Mouse (Mus musculus): ENCODE data around the gene Vmn2r50. TPM values are rescaled to one million over a fixed set of nuclear protein-coding genes. Genes with fewer than 3 reads are reported as not detected.
"Not testable (repeated sequence)": the region's sequence is repeated elsewhere in the genome, so short reads cannot be mapped to it uniquely, and the experiment has no call there.

Gene Vmn2r50
- polyA plus RNA-seq (2015; fragmentation: Nextera tagmentation; extraction: Ambion mirVana): not detected in 2 replicates

GRCm38 (mm10) chr7:10053196-10053595 lies at the start of gene Vmn2r50:
Gene Vmn2r50 (minus strand): TSS chr7:10053296.
- not testable (repeated sequence) for H3K4me3 ChIP-seq; H3K27ac ChIP-seq; H3K4me2 ChIP-seq; H3K36me3 ChIP-seq (replicated peaks); H3K9ac ChIP-seq; H3K9me3 ChIP-seq; H3K4me1 ChIP-seq; ATAC-seq (replicated peaks); H3K27me3 ChIP-seq (replicated peaks)

GRCm38 (mm10) chr7:9992157-9992556 lies 60.9 kb downstream of the Vmn2r50 start, which contains the start of gene Vmn2r49:
Gene Vmn2r49 (minus strand): TSS chr7:9992257.
- not testable (repeated sequence) for H3K27me3 ChIP-seq (replicated peaks); H3K9ac ChIP-seq; H3K4me3 ChIP-seq; H3K36me3 ChIP-seq (replicated peaks); H3K4me2 ChIP-seq; H3K9me3 ChIP-seq; H3K4me1 ChIP-seq; H3K27ac ChIP-seq; ATAC-seq (replicated peaks)
- 69% methylated on average over 2 of the region's 2 CpGs for WGBS

Other genes starting within 250 kb of the Vmn2r50 start
- gene Vmn2r47, start 212.0 kb downstream of the Vmn2r50 start, polyA plus RNA-seq (2015; fragmentation: Nextera tagmentation; extraction: Ambion mirVana): not detected in 2 replicates
- gene Vmn2r48, start 99.7 kb downstream of the Vmn2r50 start, polyA plus RNA-seq (2015; fragmentation: Nextera tagmentation; extraction: Ambion mirVana): not detected in 2 replicates
- not detected in 2 replicates for gene Vmn2r49, start 61.0 kb downstream of the Vmn2r50 start, polyA plus RNA-seq (2015; fragmentation: Nextera tagmentation; extraction: Ambion mirVana)
- not detected in 2 replicates for gene Vmn2r51, start 52.4 kb upstream of the Vmn2r50 start, polyA plus RNA-seq (2015; fragmentation: Nextera tagmentation; extraction: Ambion mirVana)
- not detected in 2 replicates for gene Vmn2r52, start 123.3 kb upstream of the Vmn2r50 start, polyA plus RNA-seq (2015; fragmentation: Nextera tagmentation; extraction: Ambion mirVana)
- gene Vmn1r66, start 224.7 kb upstream of the Vmn2r50 start, polyA plus RNA-seq (2015; fragmentation: Nextera tagmentation; extraction: Ambion mirVana): not detected in 2 replicates

Data from midbrain, embryonic 15.5 days (tissue).